Mouse (Mus musculus) WW6 (cell line): ENCODE measurements around the gene Dvl1.

Experiments
- DNase-seq: peaks from one replicate; pipeline ENCODE4 v3.0.0-alpha.2; 2013; ENCODE audit warnings: low read depth, low spot score

Gene Dvl1

DNA sequence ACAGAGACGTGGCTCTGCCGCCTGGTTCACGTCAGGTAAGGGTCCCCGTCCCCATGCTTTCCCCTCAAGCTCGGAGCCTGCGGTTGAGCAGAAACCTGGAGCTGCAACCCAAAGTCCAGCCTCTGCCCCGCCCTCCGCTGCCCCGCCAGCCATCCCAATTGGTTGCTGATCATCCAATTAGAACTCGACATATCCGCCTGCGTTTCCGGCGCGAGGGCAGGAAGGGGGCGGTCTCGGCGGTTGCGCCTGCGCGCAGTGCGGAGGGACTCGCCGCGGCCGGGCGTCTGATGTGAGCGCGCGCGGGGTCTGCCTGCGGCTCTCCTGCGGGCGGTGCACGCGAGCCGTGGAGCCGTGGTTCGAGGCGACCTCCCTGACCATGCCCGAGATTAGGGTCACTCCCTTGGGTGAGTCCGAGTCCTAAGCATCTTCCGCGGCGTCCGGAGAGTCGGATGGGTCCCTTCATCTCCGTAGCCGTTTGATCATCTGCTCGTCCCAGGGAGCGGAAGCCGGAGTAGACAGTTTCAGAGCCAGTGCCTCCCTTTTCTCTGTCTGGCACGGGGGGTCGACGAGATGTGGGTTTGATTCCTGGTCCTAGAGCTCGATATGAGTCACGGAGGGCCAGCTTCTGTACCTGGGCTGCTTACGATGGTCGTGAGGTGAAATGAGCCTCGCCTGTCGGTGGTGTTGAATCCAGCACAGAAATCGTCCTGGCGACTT lies 22.3 kb downstream of the Dvl1 start, which contains the start of the genes Cptp and Ints11:
Gene Cptp (minus strand): TSS at position 124 of the 717 bp plus-strand sequence.
Gene Ints11 (plus strand): TSS at position 230 of the 717 bp plus-strand sequence.
- DNase-seq: peak; percentile 83

DNA sequence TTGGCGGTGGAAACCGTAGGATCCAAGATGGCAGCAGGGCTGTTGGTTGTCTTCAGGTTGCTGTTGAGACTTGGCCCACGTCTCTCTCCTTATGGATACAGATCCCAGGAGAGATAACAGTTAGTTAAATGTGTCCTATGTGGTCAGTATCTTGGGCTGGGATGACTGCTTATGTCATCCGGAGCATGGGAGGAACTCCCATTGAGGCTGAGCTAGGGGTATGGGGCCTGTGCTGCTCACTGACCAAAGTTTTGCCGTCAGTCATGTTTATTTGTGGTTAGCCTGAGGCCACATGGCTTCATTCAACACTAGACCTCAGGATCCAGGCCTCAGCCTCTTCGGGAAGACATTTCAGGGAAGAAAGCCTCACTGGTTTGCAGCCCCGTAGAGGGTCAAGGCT lies 24.2 kb downstream of the Dvl1 start:
- DNase-seq: no peak

DNA sequence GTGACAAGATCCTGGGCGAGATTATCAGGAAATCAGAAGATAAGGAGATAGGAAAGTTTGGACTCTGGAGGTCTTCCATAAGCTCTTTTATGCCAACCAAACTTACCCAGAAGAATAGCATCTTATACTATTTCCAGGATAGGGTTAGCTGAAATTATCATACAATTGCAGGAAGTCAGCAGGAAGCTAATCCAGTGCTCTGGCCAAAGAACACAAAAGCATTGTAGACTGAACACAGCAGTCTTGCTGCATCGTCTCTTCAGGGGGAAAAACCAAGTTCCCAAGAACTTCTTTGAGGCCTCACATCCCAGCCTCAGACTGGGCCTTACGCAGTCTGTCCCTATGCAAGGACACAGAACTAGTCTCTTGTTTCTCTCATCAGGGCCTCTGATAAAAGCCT lies 36.4 kb downstream of the Dvl1 start:
- DNase-seq: no peak

DNA sequence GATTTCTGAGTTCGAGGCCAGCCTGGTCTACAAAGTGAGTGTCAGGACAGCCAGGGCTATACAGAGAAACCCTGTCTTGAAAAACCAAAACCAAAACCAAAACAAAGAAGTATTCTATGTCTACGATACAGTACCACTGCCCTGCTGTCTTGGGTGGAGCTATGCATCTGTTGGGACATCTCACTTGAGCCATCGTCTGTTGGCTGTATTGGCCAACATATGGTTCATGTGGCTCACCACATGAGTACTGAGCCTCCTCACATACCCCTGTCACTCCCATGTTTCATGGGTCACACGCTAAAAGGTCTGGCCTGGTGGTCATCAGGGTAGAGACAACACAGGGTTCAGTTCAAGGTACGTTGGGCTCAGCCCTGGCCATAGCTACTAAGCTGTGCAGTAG lies 39.1 kb downstream of the Dvl1 start:
- DNase-seq: no peak

DNA sequence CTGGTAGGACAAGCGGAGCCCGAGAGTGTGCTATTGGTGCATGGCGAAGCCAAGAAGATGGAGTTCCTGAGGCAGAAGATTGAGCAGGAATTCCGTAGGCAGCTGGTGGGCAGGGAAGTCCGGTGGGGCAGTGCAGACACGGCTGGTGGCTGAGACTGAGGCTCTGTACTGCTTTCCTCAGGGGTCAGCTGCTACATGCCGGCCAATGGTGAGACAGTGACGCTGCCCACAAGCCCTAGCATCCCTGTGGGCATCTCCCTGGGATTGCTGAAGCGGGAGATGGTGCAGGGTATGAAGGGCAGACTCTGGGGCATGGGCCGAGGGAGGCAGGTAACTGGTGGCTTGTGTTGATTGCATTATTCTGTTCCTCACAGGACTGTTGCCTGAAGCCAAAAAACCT lies 40.5 kb downstream of the Dvl1 start:
- DNase-seq: no peak

DNA sequence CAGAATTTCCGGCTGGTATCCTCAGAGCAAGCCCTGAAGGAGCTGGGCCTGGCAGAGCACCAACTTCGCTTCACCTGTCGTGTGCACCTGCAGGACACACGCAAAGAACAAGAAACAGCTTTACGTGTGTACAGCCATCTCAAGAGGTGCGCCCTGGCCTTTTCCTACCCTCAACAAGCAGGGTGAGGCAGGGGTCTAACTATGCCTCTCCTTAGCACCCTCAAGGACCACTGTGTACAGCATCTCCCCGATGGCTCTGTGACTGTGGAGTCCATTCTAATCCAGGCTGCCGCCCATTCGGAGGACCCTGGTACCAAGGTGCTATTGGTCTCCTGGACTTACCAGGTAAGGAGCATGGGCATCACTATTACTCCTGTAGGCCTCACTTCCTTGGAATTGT lies 41.0 kb downstream of the Dvl1 start:
- DNase-seq: no peak

DNA sequence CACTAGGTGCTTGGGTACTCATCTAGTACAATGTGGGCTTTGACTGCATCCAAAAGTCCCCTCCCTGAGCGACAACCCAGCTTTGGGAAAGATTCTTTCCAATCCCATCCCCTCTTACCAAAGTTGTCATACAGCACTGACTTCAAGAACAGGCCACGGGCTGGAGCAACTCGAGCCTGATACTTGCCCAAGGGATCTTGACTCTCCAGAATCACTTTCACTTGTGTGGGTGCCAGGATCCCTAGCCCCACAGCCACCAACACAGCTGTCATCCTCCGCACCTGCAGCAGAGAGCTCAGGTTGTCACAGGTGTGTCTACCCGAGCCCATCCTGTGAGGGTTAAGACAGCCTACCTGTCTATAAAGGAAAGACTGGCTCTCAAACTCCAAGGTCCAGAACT lies 42.1 kb downstream of the Dvl1 start:
- DNase-seq: no peak

DNA sequence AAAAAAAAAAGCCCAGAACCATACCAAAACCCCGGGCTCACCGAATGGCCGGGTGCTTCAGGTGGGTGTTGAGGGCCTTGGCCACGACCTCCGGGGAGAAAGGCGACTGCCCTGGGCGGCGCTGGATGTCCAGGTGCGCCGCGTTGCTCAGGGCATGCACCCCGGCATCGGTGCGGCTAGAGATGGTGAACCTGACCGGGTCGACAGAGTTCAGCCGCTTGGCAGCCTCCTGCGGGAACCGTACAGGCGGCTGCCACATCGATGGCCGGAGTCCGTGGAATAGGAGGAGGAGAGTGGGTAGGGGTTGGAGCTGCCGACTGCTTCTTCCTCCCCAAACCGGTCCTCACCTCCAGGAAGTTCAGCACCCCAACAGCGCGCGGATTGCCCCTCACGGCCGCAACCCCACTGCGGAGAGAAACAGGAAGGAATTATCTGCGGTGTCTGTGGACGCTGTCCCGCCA lies 43.8 kb downstream of the Dvl1 start:
- DNase-seq: no peak

DNA sequence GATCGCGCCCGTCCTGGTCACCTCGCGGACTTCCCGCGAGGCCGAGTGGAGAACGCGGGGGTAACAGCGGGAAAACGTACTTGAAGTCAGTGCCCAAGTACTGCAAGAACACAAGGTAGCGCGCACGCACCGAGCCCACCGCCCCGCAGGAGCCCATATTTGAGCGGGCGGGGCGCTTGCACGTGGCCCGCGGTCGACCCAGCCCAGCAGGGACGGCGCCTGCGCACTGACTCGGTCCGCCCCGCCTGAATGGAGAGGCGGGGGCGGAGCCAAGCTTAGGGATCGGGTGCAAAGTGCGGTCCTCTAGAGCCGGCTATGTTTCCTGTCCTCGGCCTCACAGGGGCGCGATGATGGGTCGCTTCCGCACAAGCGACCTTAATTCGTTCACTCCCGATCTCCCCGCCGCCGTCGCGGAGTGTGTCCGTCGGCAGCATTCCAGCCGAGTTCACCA lies 44.4 kb downstream of the Dvl1 start, which contains the start of the genes Pusl1 and Acap3:
Gene Pusl1 (minus strand): TSS at position 231 of the 451 bp plus-strand sequence.
Gene Acap3 (plus strand): TSS at position 272 of the 451 bp plus-strand sequence.
- DNase-seq: peak; percentile 85

DNA sequence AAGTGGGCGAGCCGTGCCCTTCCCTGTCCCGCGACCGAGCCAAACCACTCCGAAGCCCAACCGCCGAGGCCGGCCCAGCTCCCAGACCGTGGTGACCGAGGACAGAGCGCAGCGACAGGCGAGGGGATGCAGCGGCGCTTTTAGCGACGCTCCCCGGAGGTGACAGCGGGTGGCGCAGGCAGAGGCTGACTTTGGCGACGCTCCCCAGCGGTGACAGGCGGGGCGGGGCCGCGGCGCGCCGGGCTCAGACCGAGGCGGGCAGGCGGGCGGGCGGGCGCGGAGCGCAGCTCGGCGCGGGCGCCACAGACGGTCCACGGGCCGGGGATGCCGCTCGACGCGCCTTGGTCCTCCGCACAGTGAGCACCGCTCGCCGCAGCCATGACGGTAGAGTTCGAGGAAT lies 44.8 kb downstream of the Dvl1 start:
- no peak for DNase-seq

DNA sequence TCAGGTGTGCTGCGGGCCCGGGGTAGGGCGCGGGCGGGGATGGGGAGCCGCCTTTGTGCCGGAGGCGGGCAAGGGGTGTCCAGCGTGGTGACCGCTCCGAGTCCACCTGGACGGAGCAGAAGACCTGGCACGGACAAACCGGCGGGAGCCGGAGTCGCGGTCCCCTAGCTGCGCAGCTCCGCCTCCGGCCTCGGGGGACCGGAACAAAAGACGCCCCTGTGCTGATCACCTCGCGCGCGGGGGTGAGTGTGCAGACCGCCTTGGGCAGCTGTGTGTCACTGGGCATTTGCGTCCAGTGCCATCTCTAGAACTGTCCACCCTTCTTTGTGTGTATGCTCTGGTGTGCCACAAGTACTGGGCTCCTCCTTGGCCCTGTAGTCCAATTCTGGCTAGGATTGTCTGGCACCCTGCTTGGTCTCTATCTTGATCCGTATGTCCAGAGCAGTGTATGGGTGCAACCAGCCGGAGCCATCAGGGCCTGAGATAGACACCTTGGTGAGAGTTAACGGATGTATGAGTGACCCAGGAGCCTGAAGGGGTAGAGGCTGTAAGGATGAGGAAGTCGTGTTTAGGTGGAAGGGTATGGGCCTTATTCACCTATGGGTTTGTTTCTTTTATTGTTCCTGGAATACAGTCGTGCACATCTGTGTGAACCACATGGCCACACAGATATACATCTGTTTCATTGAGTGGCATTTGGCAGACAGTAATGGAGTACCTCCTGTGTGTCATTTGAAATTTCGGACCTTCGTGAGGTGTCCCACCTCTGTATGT lies 45.4 kb downstream of the Dvl1 start:
- DNase-seq: no peak

DNA sequence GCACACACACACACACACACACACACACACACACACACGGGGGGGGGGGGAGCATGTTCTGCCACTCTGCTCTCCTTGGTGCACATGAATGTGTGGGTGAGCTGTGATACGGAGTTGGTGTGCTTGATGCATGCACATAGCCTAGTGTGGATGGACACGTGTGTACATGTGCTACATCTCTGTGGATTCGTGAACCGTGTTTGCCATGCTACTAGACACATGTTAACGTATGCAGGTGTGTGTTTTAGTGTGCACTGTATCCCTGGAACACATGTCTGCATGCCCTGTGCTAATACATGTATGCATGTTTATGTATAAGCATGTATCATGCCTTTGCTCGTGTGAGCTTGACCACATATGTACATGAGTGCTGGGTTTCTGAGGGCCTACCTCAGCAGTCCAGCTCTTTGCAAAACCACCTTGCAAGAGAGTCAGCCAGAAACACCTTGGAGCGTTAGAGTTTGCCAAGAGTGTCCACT lies 46.0 kb downstream of the Dvl1 start:
- DNase-seq: no peak

DNA sequence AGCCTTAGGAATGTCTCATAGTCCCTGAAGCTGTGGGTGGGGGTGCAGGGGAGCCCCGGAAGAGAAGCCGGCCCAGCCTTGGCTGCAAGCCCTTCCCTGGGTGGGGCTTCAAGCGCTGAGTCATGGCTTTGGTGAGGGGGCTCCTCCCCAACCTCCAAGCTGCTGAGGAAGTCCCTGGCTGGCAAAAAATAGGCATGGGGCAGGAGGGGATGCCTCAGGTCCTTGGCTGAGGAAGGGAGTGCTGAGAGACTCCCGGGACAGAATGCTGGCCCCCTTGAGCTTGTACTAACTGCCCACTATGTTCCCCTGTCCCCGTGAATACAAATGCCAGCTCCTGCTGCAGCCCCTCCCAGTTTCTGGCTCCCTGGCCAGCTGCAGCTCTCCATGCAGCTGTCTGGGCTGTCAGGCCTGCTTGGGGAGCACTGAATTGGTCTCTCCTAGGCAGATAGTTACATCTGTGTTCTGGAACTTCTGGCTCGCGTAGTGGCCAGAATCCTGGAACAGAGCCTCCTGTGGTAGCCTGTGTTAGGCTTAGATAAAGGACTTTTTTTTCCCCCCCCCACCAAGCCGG lies 47.2 kb downstream of the Dvl1 start:
- no peak for DNase-seq

DNA sequence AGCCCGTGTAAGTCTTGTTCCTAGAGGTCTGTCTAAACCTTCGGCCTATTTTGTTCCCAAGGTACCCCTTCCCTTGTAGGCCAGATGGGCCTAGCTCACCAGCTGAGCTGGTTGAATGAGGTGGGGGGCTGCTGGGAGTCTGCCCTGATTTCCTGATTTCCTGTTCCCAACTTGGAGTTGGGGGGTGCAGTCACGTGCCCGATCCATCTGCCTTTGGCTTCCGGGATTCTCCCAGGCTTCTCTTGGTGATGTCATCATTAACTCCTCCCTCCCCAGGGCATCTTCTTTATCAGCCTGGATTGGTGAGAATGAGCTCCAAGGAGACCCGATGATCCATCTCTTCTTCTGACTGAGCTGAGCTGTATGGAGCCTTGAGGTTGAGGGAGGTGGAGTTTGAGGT lies 48.0 kb downstream of the Dvl1 start:
- no peak for DNase-seq

DNA sequence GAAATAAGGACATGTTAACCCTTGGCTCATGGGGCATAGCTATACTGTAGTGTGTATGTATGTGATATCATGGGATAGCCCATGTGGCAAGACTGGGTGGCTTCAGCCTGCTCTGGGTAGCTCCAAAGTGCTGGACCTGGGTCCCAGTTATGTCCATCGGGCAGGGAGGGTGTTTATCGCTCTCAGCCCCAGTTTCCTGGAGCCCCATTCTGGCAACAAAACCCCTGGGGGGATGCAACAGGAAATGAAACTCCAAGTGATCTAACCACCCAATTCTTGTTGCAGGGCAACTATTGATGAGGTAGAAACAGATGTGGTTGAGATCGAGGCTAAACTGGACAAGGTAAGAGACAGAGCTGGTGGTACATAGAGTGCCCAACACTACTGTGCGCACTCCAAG lies 48.6 kb downstream of the Dvl1 start:
- DNase-seq: no peak

DNA sequence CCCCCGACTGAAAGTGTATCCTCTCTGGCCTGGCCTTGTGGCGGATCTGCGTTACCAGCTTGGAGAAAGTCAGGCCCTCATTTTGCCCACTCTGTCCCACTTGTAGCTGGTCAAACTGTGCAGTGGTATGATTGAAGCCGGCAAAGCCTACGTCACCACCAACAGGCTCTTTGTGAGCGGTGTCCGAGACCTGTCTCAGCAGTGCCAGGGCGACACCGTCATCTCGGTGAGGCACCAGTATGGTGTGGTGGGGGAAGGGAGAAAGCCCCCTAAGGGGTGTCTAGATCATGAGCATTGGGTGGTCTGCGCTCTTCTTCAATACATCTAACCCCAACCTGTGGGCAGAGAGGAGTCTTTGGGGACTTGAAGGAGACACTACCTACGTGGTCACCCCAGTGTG lies 49.3 kb downstream of the Dvl1 start:
- DNase-seq: no peak

DNA sequence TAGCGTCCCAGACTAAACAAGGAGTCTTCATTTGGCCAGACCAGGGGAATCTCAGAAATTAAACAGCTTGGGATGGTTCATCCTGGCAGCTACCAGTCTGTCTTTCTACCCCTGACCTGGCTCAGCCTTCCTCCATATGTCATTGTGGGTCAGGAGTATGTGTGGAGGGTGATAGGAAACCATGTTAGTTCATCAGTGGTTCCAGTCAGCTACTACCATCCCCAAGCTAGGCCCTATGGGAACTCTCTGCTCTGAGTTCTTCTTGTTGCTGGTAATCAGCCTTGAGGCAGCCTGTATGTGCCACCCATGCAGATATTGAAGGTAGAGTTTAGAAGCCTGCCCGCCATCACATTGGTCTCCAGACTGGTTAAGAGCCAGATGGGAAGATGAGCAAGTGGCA lies 51.1 kb downstream of the Dvl1 start:
- DNase-seq: no peak

DNA sequence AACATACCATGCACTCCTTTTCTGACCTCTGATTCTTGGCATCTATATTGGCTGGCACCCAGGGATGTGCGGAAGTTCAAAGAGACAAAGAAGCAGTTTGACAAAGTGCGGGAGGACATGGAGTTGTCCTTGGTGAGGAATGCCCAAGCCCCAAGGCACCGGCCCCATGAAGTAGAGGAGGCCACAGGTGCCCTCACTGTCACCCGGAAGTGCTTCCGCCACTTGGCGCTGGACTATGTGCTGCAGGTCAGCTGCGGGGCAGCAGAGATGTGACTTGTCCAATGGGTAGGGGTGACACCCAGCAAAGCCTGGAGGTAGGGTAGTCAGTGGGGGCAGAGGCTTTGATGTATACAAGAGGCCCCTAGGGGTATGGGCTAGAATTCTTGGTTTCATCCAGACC lies 52.2 kb downstream of the Dvl1 start:
- no peak for DNase-seq

DNA sequence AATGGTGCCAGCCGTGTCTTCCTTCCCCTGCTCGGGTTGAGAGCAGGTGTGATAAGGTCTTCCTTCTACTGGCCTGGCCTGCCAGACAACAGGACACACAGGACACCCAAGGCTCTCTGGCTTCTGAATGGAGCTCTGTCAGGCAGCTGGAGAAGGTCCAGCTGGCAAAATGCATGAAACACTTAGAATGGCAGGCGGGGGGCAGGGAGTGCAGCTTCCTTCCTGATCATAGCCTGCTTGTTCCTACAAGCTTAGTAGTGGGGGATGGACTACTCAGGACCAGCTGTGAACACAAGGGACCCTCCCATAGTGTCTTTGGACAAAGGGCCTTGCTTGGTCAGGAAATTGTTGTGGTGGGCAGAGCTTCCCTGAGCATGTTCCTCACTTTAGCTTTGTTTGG lies 54.0 kb downstream of the Dvl1 start:
- no peak for DNase-seq

DNA sequence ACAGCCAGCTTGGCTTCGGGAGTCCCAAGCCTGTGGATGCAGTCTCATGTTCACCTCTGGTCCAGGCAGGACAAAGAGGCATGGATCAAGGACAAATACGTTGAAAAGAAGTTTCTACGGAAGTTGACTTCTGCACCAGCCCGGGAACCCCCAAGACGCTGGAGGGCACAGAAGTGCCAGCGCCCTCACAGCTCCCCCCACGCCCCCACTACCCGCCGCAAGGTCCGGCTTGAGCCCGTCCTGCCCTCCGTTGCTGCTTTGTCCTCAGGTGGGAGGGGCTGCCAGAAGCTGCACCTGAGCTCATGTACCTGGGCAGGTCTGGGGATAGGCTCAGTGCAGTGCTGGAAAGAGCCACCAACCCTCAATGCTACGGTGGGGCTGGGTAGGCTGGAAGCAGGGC lies 56.0 kb downstream of the Dvl1 start:
- DNase-seq: no peak

DNA sequence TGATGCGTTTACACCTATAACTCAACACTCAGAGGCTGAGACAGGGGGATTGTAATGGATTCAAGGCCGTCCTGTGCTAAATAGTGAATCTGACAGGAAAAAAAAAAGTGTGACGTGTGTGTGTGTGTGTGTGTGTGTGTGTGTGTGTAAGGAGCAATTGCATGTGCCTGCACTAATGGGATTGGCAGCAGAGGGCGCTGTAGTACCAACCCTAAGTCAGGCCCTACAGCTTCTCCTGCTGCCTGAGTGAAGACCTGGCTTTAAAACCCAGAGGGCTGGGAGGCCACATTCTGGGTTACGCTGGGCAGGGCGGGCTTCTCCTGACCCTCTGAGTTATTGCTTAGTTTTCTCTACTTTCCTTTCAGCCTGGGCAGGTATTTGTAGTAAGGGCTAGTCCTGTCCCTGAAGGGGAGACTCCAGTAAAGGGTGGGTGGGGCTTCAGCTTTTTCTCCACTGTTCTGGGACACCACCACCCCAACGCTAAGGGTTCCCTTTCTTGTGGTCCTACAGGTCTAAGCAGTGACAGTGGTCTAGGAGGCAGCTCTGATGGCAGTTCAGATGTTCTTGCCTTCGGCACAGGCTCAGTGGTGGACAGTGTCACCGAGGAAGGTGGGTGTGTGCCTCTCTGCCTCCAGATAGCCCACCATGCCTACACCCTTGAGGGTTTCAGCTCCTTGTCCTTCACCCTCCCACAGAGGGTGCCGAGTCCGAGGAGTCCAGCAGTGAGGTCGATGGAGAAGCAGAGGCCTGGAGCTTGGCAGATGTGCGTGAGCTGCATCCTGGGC lies 57.3 kb downstream of the Dvl1 start:
- DNase-seq: no peak

DNA sequence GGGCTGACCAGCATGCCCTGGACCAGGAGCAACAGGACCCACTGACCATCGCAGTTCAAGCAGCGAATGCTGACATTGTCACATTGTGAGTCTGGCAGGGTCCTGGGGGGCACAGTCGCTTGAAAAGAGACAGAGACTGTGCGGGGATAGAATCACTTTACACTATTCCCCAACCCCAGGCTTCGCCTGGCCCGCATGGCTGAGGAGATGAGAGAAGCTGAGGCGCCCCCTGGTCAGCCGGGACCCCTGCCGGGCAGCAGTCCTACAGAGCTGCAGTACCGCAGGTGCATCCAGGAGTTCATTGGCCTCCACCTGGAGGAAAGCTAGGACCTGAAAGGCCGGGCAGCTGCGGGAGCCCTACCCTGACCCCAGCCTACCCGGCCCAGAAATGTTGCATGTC lies 58.4 kb downstream of the Dvl1 start:
- DNase-seq: no peak
